Mouse (Mus musculus) T-cell, adult 2 months (primary cell): ENCODE results near the gene Dennd5b.

Source experiments
- DNase-seq: peaks from one replicate; pipeline ENCODE4 v3.0.0; 2022; ENCODE audit warnings: low spot score

The Dennd5b gene

GRCm38 (mm10) chr6:149100174-149101075 is 1.1 kb downstream of the Dennd5b start:
- no peak for DNase-seq

- DNase-seq = no peak
Observed at GRCm38 (mm10) chr6:149098993-149099392, 2.5 kb downstream of the Dennd5b start.

GRCm38 (mm10) chr6:149097276-149097675 is 4.2 kb downstream of the Dennd5b start:
- no peak for DNase-seq

- DNase-seq = no peak
Observed at GRCm38 (mm10) chr6:149096233-149096632, 5.2 kb downstream of the Dennd5b start.

GRCm38 (mm10) chr6:149095389-149095788 is 6.1 kb downstream of the Dennd5b start:
- no peak for DNase-seq

- no peak for DNase-seq
Observed at GRCm38 (mm10) chr6:149094555-149094954, 6.9 kb downstream of the Dennd5b start.

- DNase-seq = no peak
Observed at GRCm38 (mm10) chr6:149093465-149093864, 8.0 kb downstream of the Dennd5b start.

GRCm38 (mm10) chr6:149092406-149092805 is 9.1 kb downstream of the Dennd5b start:
- no peak for DNase-seq

- no peak for DNase-seq
Observed at GRCm38 (mm10) chr6:149077136-149077808, 24.2 kb downstream of the Dennd5b start.

- no peak for DNase-seq
Observed at GRCm38 (mm10) chr6:149073854-149074253, 27.6 kb downstream of the Dennd5b start.

- no peak for DNase-seq
Observed at GRCm38 (mm10) chr6:149072873-149073272, 28.6 kb downstream of the Dennd5b start.

GRCm38 (mm10) chr6:149070592-149071124 is 30.8 kb downstream of the Dennd5b start:
- no peak for DNase-seq

- DNase-seq = no peak
Observed at GRCm38 (mm10) chr6:149063382-149063781, 38.1 kb downstream of the Dennd5b start.

- DNase-seq = no peak
Observed at GRCm38 (mm10) chr6:149060670-149061387, 40.7 kb downstream of the Dennd5b start.

- DNase-seq = no peak
Observed at GRCm38 (mm10) chr6:149057947-149058391, 43.5 kb downstream of the Dennd5b start.

- no peak for DNase-seq
Observed at GRCm38 (mm10) chr6:149054780-149055179, 46.7 kb downstream of the Dennd5b start.

GRCm38 (mm10) chr6:149050978-149051723 is 50.3 kb downstream of the Dennd5b start:
- DNase-seq = no peak

- no peak for DNase-seq
Observed at GRCm38 (mm10) chr6:149040099-149040498, 61.4 kb downstream of the Dennd5b start.

GRCm38 (mm10) chr6:149032198-149032597 is 69.3 kb downstream of the Dennd5b start:
- no peak for DNase-seq

GRCm38 (mm10) chr6:149031377-149031776 is 70.1 kb downstream of the Dennd5b start:
- DNase-seq = no peak

GRCm38 (mm10) chr6:149018431-149018830 is 83.0 kb downstream of the Dennd5b start:
- no peak for DNase-seq
